ENCODE assay signal across 11 mouse cellular contexts in genomic region chr12:111819936-111820335, GRCm38 (mm10). TPM values are rescaled to one million over a fixed set of nuclear protein-coding genes. Genes with fewer than 3 reads are reported as not detected.
DNase-seq lines count a peak whose midpoint lies in the region; ATAC-seq and TF ChIP-seq lines count a peak whose summit lies in the region.
"Had no signal": no experiment of that assay in that cellular context is flagged by ENCODE, and none has a peak within 500 bp of the region (broad histone marks: within the 10 kb centered on the region; RNA-seq: fewer than 3 reads in every experiment).

No protein-coding gene starts in this region.

- no peak overlapping the region for H3K4me3 ChIP-seq in kidney, adult 2 months (ENCODE audit: insufficient read depth, low read depth, low read length)
- no peak overlapping the region for H3K4me3 ChIP-seq in kidney, embryonic 16.5 days (ENCODE audit: low read length)
- no peak overlapping the region for H3K4me3 ChIP-seq in lung, adult 2 months (replicated peaks; ENCODE audit: extremely low read depth, low read depth, low read length)
- H3K4me3 ChIP-seq: heart, embryonic 15.5 days; hindbrain, embryonic 15.5 days; neural tube, embryonic 15.5 days had no signal

- H3K27ac ChIP-seq in kidney, adult 2 months (ENCODE audit: insufficient read depth, low read depth, low read length) = no peak overlapping the region
- no peak overlapping the region for H3K27ac ChIP-seq in kidney, embryonic 16.5 days (ENCODE audit: low read length)
- H3K27ac ChIP-seq: heart, embryonic 15.5 days; hindbrain, embryonic 15.5 days; neural tube, embryonic 15.5 days had no signal

- WGBS in kidney, adult 2 months = 38% methylated on average over 8 of the region's 8 CpGs
- WGBS in kidney, embryonic 16.5 days = 53% methylated on average over 8 of the region's 8 CpGs
- 51% methylated on average over 8 of the region's 8 CpGs for WGBS in lung, adult 2 months

- no peak overlapping the region for H3K4me2 ChIP-seq in kidney, embryonic 16.5 days (replicated peaks; ENCODE audit: low read depth, low read length)
- H3K4me2 ChIP-seq: heart, embryonic 15.5 days; hindbrain, embryonic 15.5 days; neural tube, embryonic 15.5 days had no signal

- ATAC-seq in kidney, embryonic 16.5 days (ENCODE audit: low FRiP score, low TSS enrichment) = no peak

- no peaks in the 10 kb centered on the region for H3K27me3 ChIP-seq in kidney, adult 2 months (replicated peaks; ENCODE audit: control insufficient read depth, insufficient read depth, low read length)
- H3K27me3 ChIP-seq in kidney, embryonic 16.5 days (ENCODE audit: insufficient read depth, low read length) = no peaks in the 10 kb centered on the region
- H3K27me3 ChIP-seq: heart, embryonic 15.5 days; hindbrain, embryonic 15.5 days; neural tube, embryonic 15.5 days had no signal

- H3K36me3 ChIP-seq in kidney, adult 2 months (ENCODE audit: control insufficient read depth, insufficient read depth, low read length) = no peaks in the 10 kb centered on the region; the same call in 1 of the 2 replicates
- peaks cover 17% of the 10 kb centered on the region for H3K36me3 ChIP-seq in kidney, embryonic 16.5 days (ENCODE audit: insufficient read depth, low read length)

- TF ChIP-seq CTCF in kidney, adult 2 months (conservative IDR thresholded peaks at IDR 0.05; ENCODE audit: insufficient read depth, insufficient read length, low read depth, low read length) = no peak
- no peak for TF ChIP-seq CTCF in lung, adult 2 months (IDR thresholded peaks at IDR 0.05; ENCODE audit: insufficient read depth, low read length)

- H3K4me1 ChIP-seq in kidney, adult 2 months (ENCODE audit: control insufficient read depth, insufficient read depth, low read length) = peaks cover 13% of the 10 kb centered on the region; the same call in 1 of the 2 replicates
- peaks cover 40% of the 10 kb centered on the region for H3K4me1 ChIP-seq in kidney, embryonic 16.5 days (ENCODE audit: insufficient read depth, low read length)
- H3K4me1 ChIP-seq in lung, adult 2 months (ENCODE audit: control insufficient read depth, insufficient read depth, low read length) = 0 out of 2 replicates have a peak, but pooled peaks cover 7% of the 10 kb centered on the region

- H3K9me3 ChIP-seq in kidney, embryonic 16.5 days (ENCODE audit: low read length) = no peaks in the 10 kb centered on the region
- H3K9me3 ChIP-seq: heart, embryonic 15.5 days; hindbrain, embryonic 15.5 days; neural tube, embryonic 15.5 days had no signal

- H3K9ac ChIP-seq in kidney, embryonic 16.5 days (replicated peaks; ENCODE audit: low read length) = no peak overlapping the region
- H3K9ac ChIP-seq: heart, embryonic 15.5 days; hindbrain, embryonic 15.5 days; neural tube, embryonic 15.5 days had no signal

- TF ChIP-seq POLR2A in kidney, adult 2 months (IDR thresholded peaks at IDR 0.05; ENCODE audit: low read depth, low read length) = no peak
- TF ChIP-seq POLR2A in lung, adult 2 months (IDR thresholded peaks at IDR 0.05; ENCODE audit: borderline replicate concordance, extremely low read depth, low read depth, low read length) = no peak

- DNase-seq in adrenal gland, adult (ENCODE audit: inconsistent age in 2 of 2, low spot score in 1 of 2) = peak; percentile 50 to 72
- DNase-seq in adrenal gland, postnatal 4 days (ENCODE audit: low spot score in 2 of 2) = no peak
- DNase-seq in kidney, adult 2 months = peak; percentile 81
- DNase-seq in adrenal gland, postnatal 36 days = peak; percentile 32 to 72
- peak; percentile 36 for DNase-seq in lung, adult 2 months
- DNase-seq in embryo, embryonic 10 days (ENCODE audit: low spot score) = no peak
- no peak for DNase-seq in MN1 (ENCODE audit: low spot score)

RNA-seq across cellular contexts. Expression of gene Zfyve21, which starts 6.0 kb away (rescaled TPM):
- 10 to 100 TPM; 68.3 to 74.4 TPM for total RNA-seq in adrenal gland, postnatal 4 days (2021)
- polyA plus RNA-seq in kidney, adult 2 months (2012; rRNA removed) = 97.0 and 105 TPM in 2 replicates
- 133 and 159 TPM in 2 replicates for polyA plus RNA-seq in kidney, embryonic 16.5 days (2015; fragmentation: Nextera tagmentation; extraction: Ambion mirVana)
- 100 to 1,000 TPM in 1 of 2 experiments, 10 to 100 TPM in 1; 96.9 to 101 TPM for total RNA-seq in adrenal gland, postnatal 36 days (2021)
- polyA plus RNA-seq in lung, adult 2 months (2012; rRNA removed) = 79.8 and 83.4 TPM in 2 replicates

RNA-seq across cellular contexts. Expression of gene Xrcc3, which starts 6.3 kb away (rescaled TPM):
- 10 to 100 TPM; 19.2 to 22.5 TPM for total RNA-seq in adrenal gland, postnatal 4 days (2021)
- polyA plus RNA-seq in kidney, adult 2 months (2012; rRNA removed) = 5.3 and 6.0 TPM in 2 replicates
- polyA plus RNA-seq in kidney, embryonic 16.5 days (2015; fragmentation: Nextera tagmentation; extraction: Ambion mirVana) = 12.4 and 16.1 TPM in 2 replicates
- total RNA-seq in adrenal gland, postnatal 36 days (2021) = 10 to 100 TPM; 14.9 to 18.6 TPM
- 3.2 and 3.6 TPM in 2 replicates for polyA plus RNA-seq in lung, adult 2 months (2012; rRNA removed)

Comparison
In these comparisons a context has a peak if more than half of its experiments do, and no peak if none do; other contexts are left out.
1. DNase-seq: peak in adrenal gland, adult (2 of 2), kidney, adult 2 months (single experiment), adrenal gland, postnatal 36 days (2 of 2) and lung, adult 2 months (single experiment); none in adrenal gland, postnatal 4 days (0 of 2), embryo, embryonic 10 days (single experiment) and MN1 (single experiment).